Mouse (Mus musculus) embryo, embryonic 11 days (tissue): Measurements from ENCODE around the gene BC030867.

Experiments used
- DNase-seq: peaks from one replicate; pipeline ENCODE4 v3.0.0-alpha.2; 2015

BC030867 gene

GRCm38 (mm10) chr11:102248630-102249230, at the start of gene BC030867:
Gene BC030867 (plus strand): TSS chr11:102248882.
- DNase-seq, result peak; percentile 96

- no peak for DNase-seq
Observed at GRCm38 (mm10) chr11:102199856-102200255, 48.8 kb upstream of the BC030867 start.

GRCm38 (mm10) chr11:102201408-102201821, 47.3 kb upstream of the BC030867 start:
- DNase-seq, result no peak

GRCm38 (mm10) chr11:102206481-102206880, 42.2 kb upstream of the BC030867 start:
- DNase-seq, result no peak

- DNase-seq, result peak; percentile 61
Observed at GRCm38 (mm10) chr11:102207825-102208777, 40.6 kb upstream of the BC030867 start.

GRCm38 (mm10) chr11:102208846-102209245, 39.8 kb upstream of the BC030867 start:
- DNase-seq, result no peak

GRCm38 (mm10) chr11:102209742-102210141, 38.9 kb upstream of the BC030867 start:
- DNase-seq, result no peak

GRCm38 (mm10) chr11:102210185-102210584, 38.5 kb upstream of the BC030867 start:
- DNase-seq, result no peak

- DNase-seq, result no peak
Observed at GRCm38 (mm10) chr11:102211011-102211410, 37.7 kb upstream of the BC030867 start.

- DNase-seq, result no peak
Observed at GRCm38 (mm10) chr11:102211936-102212341, 36.7 kb upstream of the BC030867 start.

GRCm38 (mm10) chr11:102214430-102215156, 34.1 kb upstream of the BC030867 start:
- no peak for DNase-seq

- DNase-seq, result no peak
Observed at GRCm38 (mm10) chr11:102215511-102215910, 33.2 kb upstream of the BC030867 start.

GRCm38 (mm10) chr11:102216056-102216885, 32.4 kb upstream of the BC030867 start:
- DNase-seq, result no peak

- no peak for DNase-seq
Observed at GRCm38 (mm10) chr11:102216886-102217240, 31.8 kb upstream of the BC030867 start.

GRCm38 (mm10) chr11:102217396-102217795, 31.3 kb upstream of the BC030867 start:
- DNase-seq, result no peak

GRCm38 (mm10) chr11:102217876-102218430, 30.7 kb upstream of the BC030867 start:
- DNase-seq, result no peak

- DNase-seq, result peak; percentile 90
Observed at GRCm38 (mm10) chr11:102218783-102219182, 29.9 kb upstream of the BC030867 start.

GRCm38 (mm10) chr11:102219247-102219993, 29.3 kb upstream of the BC030867 start:
- DNase-seq, result no peak

GRCm38 (mm10) chr11:102219994-102220346, 28.7 kb upstream of the BC030867 start:
- no peak for DNase-seq

GRCm38 (mm10) chr11:102220451-102220850, 28.2 kb upstream of the BC030867 start:
- DNase-seq, result no peak

GRCm38 (mm10) chr11:102221243-102221953, 27.3 kb upstream of the BC030867 start:
- DNase-seq, result no peak
